Mouse (Mus musculus) heart, postnatal 14 days (tissue): ENCODE results near the gene Prss12. TPM values are rescaled to one million over a fixed set of nuclear protein-coding genes. Genes with fewer than 3 reads are reported as not detected.
A peak's percentile ranks its signal among the peaks of the same experiment; 100 is the strongest.
"Not testable (repeated sequence)": the region's sequence is repeated elsewhere in the genome, so short reads cannot be mapped to it uniquely, and the experiment has no call there.

Experiments used
- DNase-seq, 2 experiments: peaks; one replicate each; pipeline ENCODE4 v3.0.0; 2021 to 2022
- intact Hi-C: fragments of 180-260 bp; cut with DNase I; formaldehyde crosslinking; loops from one replicate; pipeline ENCODE4 v1.15.1; 2025
- total RNA-seq, 2 experiments: library from RNA; stranded (reverse); gene quantifications; 2 replicates each; pipeline ENCODE4 v1.2.3; 2021

The Prss12 gene
- total RNA-seq, 2 experiments from 2014 or later, result 0.80 to 1.7 TPM

DNA sequence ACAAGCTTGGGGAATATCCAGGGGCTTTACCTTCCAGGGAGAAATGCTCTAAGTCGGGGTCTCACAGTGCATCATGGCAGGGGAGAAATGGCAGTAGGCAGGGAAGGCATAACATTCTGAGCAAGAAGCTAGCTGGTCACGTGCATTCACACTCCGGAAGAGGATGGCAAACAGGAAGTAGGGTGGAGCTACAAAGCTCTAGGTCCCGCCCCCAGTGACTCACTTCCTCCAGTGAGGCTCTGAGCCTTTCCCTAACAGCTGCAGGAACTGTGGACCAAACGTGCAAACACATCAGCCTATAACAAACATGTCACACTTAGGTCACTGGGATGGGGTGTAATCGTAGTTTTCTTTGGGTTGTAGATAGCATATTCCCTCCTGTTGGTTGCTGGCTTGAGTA, 15.6 kb downstream of the Prss12 start:
- intact Hi-C loops, result no loop called here

GRCm38 (mm10) chr3:123476833-123477232, 30.1 kb downstream of the Prss12 start:
- DNase-seq, result no peak
- intact Hi-C loops, result no loop called here

More for the DNA sequence above, 15.6 kb downstream of the Prss12 start:
- no peak for DNase-seq

DNA sequence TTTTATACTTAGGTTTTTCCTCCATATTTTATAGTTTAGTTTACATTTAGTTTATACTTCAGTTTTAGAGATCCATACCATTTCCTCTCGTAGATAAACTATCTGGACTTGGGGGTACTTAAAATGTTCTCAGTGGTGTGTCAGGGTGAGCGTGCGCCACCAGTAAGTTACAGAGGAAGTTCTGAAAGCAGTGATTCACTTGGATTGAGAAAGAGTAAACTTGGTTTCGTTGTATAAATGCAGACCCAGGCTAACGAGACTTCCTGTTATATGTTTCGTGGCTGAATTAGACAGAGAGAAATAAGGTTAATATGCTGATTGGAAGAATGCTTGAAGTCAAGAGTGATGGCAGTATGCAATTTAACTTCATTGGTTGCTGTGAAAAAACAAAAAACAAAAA, 34.6 kb downstream of the Prss12 start:
- intact Hi-C loops, result no loop called here

GRCm38 (mm10) chr3:123491814-123492213, 45.1 kb downstream of the Prss12 start:
- intact Hi-C loops, result no loop called here
- no peak for DNase-seq

More for the DNA sequence above, 34.6 kb downstream of the Prss12 start:
- no peak for DNase-seq

DNA sequence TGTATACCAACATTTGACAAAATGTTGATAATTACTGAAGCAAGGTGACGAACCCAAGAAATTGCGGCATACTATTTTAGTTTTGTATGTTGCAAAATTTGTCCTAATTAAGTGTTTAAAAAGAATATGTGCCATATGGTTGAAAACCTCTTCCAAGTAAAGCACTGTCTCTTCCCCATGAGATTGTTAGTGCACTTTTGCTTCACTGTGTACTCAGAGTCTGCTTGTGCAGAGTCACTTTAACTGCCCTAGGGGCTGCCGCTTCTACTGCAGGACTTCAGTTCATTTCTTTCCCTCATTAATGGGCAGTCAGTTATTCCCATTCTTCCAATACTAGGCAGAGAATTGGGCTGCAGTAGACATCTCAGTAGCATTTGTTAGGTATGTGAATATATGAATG, 46.5 kb downstream of the Prss12 start:
- intact Hi-C loops, result no loop called here
- DNase-seq, result no peak

GRCm38 (mm10) chr3:123495088-123495487, 48.4 kb downstream of the Prss12 start:
- no peak for DNase-seq
- intact Hi-C loops, result no loop called here

DNA sequence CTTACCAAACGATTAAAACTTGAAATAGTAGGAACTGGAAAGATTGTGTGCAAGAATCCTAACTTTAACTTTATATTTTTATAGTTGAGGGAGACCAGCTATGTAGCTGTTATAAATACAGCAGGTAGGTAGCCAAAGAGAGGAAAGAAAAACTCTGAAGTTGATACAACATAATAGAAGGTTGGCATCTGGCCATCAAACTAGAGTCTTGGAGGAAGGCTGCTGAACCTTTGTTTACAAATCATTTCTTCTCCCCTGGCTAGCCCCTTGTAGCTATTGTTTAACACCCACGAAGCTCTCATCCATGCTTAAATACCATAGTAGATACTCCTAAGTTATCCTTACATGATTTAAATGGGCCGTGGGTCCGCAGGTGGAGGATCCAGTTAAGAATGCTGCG, 52.1 kb downstream of the Prss12 start:
- intact Hi-C loops, result no loop called here
- no peak for DNase-seq

- DNase-seq, result not testable (repeated sequence)
- intact Hi-C loops, result loop anchor here (10.0 kb wide), 1 partner anchor 237 kb away; the partner anchor contains the start of gene Sec24d
Measured at GRCm38 (mm10) chr3:123501798-123502197, 55.1 kb downstream of the Prss12 start.

DNA sequence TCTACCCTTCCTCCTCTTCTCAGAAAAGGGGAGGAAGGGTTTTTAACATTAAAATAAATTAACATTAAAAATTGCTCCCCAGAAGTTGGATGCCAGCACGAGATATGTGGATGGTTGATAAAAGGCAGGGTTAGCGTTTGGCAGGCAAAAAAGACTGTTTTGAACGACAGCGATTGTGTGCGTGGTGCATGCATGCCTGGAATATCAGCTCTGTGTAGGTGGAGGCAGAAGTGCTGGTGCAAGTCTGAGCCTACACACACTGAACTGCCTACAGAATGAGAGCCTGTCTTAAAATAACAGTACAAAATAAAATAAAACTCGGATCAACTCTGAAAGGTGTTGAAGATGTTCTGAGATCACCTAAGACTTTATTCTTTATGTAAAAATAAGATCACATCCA, 57.2 kb downstream of the Prss12 start:
- intact Hi-C loops, result loop anchor here (10.0 kb wide), 1 partner anchor 239 kb away; the partner anchor contains the start of gene Sec24d
- no peak for DNase-seq

DNA sequence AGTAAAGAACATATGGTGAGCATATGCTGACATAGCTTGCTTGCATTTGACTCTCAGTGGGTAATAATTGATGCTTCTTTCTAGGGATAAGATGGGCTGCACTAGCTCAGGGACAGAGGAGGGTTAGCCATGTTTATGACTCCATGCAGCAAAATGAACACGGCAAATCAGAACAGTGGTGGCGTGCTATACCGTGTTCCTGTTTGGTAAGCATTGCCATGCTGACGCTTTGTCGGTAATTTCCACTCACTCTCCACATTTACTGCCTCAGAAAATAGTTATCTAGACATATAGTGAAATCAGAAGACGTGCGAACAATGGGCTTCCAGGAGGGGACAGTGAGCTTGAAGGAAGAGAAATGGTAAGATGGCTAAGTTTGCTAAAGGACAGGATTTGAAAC, 58.1 kb downstream of the Prss12 start:
- DNase-seq, result no peak
- intact Hi-C loops, result loop anchor here (5.0 to 10.0 kb wide), 2 partner anchors 117 to 240 kb away; partner anchors contain the start of genes Mettl14 and Sec24d

GRCm38 (mm10) chr3:123505778-123506667, 59.3 kb downstream of the Prss12 start:
- intact Hi-C loops, result loop anchor here (5.0 to 10.0 kb wide), 2 partner anchors 119 to 241 kb away; partner anchors contain the start of genes Mettl14 and Sec24d
- peak; percentile 4 to 13 for DNase-seq

DNA sequence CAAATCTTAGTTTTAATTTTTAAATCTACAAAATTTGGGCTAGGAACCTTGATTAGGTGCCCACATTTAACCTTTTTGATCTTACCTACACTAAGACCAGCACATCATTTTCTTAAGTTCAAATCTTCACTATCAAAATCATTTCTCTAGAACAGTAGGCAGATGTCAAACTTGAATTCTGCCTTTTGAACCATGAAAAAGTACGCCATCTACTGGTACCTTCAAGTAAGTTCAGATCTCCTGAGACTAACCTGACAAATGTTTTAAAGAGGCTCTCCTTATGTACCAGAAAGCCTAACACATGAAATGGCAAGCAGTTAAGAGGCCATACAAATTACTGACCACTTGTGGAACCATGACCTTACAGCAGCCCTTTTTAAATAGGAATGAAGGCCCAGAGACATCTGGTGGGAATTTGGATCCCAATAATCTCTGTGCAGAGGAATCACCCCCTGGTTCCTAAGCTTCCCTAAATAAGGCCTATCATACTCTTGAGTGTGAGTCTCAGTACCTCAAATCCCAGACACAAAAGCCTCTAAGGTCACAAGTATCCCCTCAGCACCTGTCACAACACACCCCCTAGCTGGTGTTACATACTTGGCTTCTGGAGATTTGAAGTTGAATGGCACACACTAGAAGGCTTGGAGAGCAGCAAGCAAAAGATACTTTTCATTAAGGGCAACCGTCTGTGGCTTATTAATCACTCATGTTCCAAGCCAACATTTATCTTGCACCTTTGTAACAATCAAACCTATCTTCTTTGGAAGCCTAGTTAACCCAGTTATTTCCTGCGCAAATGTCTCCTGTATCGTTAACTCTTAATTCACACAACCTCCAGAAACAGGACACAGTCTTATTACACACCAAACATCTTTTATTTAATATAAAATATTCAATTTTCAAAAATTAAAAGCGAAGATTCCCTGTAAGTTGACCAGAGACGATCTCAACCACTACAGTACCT, 60.3 kb downstream of the Prss12 start:
- intact Hi-C loops, result loop anchor here (5.0 to 10.0 kb wide), 2 partner anchors 120 to 242 kb away; partner anchors contain the start of genes Mettl14 and Sec24d

GRCm38 (mm10) chr3:123507663-123508055, 60.9 kb downstream of the Prss12 start:
- intact Hi-C loops, result loop anchor here (5.0 to 10.0 kb wide), 2 partner anchors 120 to 243 kb away; partner anchors contain the start of genes Mettl14 and Sec24d
- DNase-seq, result no peak

More for the DNA sequence above, 60.3 kb downstream of the Prss12 start:
- DNase-seq, result no peak

- DNase-seq, result peak; percentile 99 to 100
- intact Hi-C loops, result loop anchor here (5.0 to 10.0 kb wide), 2 partner anchors 121 to 243 kb away; partner anchors contain the start of genes Mettl14 and Sec24d
Measured at GRCm38 (mm10) chr3:123508056-123508674, 61.5 kb downstream of the Prss12 start.

GRCm38 (mm10) chr3:123508675-123509376, 62.1 kb downstream of the Prss12 start:
- intact Hi-C loops, result loop anchor here (5.0 to 10.0 kb wide), 2 partner anchors 122 to 244 kb away; partner anchors contain the start of genes Mettl14 and Sec24d

DNA sequence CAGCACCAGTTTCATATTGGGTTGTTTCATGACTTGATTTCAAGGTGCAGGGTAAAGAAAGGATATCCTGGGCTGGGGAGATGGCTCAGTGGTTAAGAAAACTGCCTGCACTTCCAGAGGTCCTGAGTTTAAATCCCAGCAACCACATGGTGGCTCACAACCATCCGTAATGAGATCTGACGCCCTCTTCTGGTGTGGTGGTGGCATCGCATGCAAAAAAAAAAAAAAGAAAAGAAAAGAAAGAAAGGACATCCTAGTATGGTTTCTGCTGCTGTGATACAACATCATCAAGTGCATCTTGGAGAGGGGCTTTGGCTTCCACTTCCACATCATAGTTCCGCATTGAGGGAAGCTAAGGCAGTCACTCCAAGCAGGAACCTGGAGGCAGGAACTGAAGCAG, 65.1 kb downstream of the Prss12 start:
- intact Hi-C loops, result no loop called here
- no peak for DNase-seq

More at GRCm38 (mm10) chr3:123508675-123509376, 62.1 kb downstream of the Prss12 start:
- no peak for DNase-seq

- DNase-seq, result no peak
- intact Hi-C loops, result loop anchor here (5.0 kb wide), 1 partner anchor 1072 kb away; no protein-coding TSS in a partner anchor
Measured at GRCm38 (mm10) chr3:123514886-123515285, 68.2 kb downstream of the Prss12 start.

- peak; percentile 19 to 64 for DNase-seq
- intact Hi-C loops, result loop anchor here (2.0 to 5.0 kb wide), 2 partner anchors 759 to 1072 kb away; no protein-coding TSS in a partner anchor
Measured at GRCm38 (mm10) chr3:123515600-123516359, 69.1 kb downstream of the Prss12 start.
